Mouse (Mus musculus): ENCODE measurements around the gene Gm42878. TPM values are rescaled to one million over a fixed set of nuclear protein-coding genes. Genes with fewer than 3 reads are reported as not detected.
"Not testable (repeated sequence)": the region's sequence is repeated elsewhere in the genome, so short reads cannot be mapped to it uniquely, and the experiment has no call there.

The Gm42878 gene
- polyA plus RNA-seq, 1 experiment = 0.10 TPM

- 27% methylated on average over 1 of the region's 1 CpGs for WGBS
- no peak for DNase-seq (ENCODE audit: low read depth, low spot score)
Measured at GRCm38 (mm10) chr5:121506846-121507245, 38.4 kb downstream of the Gm42878 start.

- WGBS = 81% methylated on average over 3 of the region's 3 CpGs
- no peak for DNase-seq (ENCODE audit: low read depth, low spot score)
Measured at GRCm38 (mm10) chr5:121503231-121503630, 42.1 kb downstream of the Gm42878 start, which contains the start of gene Adam1b. TSS of gene Adam1b (minus strand) at chr5:121503435.

GRCm38 (mm10) chr5:121501424-121501996 lies 43.8 kb downstream of the Gm42878 start:
- WGBS = 52% methylated on average over 10 of the region's 17 CpGs
- DNase-seq (ENCODE audit: low read depth, low spot score) = not testable (repeated sequence)

GRCm38 (mm10) chr5:121500719-121501118 lies 44.6 kb downstream of the Gm42878 start:
- no peak for DNase-seq (ENCODE audit: low read depth, low spot score)
- WGBS = 34% methylated on average over 7 of the region's 7 CpGs

- no peak for DNase-seq (ENCODE audit: low read depth, low spot score)
- 66% methylated on average over 8 of the region's 8 CpGs for WGBS
Measured at GRCm38 (mm10) chr5:121493305-121493704, 52.0 kb downstream of the Gm42878 start.

GRCm38 (mm10) chr5:121484801-121485200 lies 60.5 kb downstream of the Gm42878 start:
- 34% methylated on average over 5 of the region's 5 CpGs for WGBS
- DNase-seq (ENCODE audit: low read depth, low spot score) = no peak

- WGBS = 32% methylated on average over 3 of the region's 3 CpGs
- DNase-seq (ENCODE audit: low read depth, low spot score) = no peak
Measured at GRCm38 (mm10) chr5:121477680-121478079, 67.6 kb downstream of the Gm42878 start.

- DNase-seq (ENCODE audit: low read depth, low spot score) = no peak
- WGBS = 73% methylated on average over 1 of the region's 1 CpGs
Measured at GRCm38 (mm10) chr5:121476040-121476439, 69.2 kb downstream of the Gm42878 start.

GRCm38 (mm10) chr5:121474610-121475009 lies 70.7 kb downstream of the Gm42878 start:
- DNase-seq (ENCODE audit: low read depth, low spot score) = no peak
- WGBS = 67% methylated on average over 7 of the region's 7 CpGs

GRCm38 (mm10) chr5:121472411-121472810 lies 72.9 kb downstream of the Gm42878 start:
- DNase-seq (ENCODE audit: low read depth, low spot score) = no peak
- WGBS = 91% methylated on average over 2 of the region's 2 CpGs

GRCm38 (mm10) chr5:121469566-121469965 lies 75.7 kb downstream of the Gm42878 start:
- WGBS = 11% methylated on average over 3 of the region's 3 CpGs
- no peak for DNase-seq (ENCODE audit: low read depth, low spot score)

Other genes with a start within 250 kb of the Gm42878 start
- gene Trafd1, start 159.8 kb downstream of the Gm42878 start, polyA plus RNA-seq (2012; rRNA removed) = 99.6 and 125 TPM in 2 replicates
- 6.5 and 10.2 TPM in 2 replicates for gene Naa25, start 147.5 kb downstream of the Gm42878 start, polyA plus RNA-seq (2012; rRNA removed)
- 6.6 and 9.1 TPM in 2 replicates for gene Tmem116, start 93.6 kb downstream of the Gm42878 start, polyA plus RNA-seq (2012; rRNA removed)
- 43.5 and 53.7 TPM in 2 replicates for gene Erp29, start 93.0 kb downstream of the Gm42878 start, polyA plus RNA-seq (2012; rRNA removed)
- gene Adam1b, start 42.0 kb downstream of the Gm42878 start, polyA plus RNA-seq (2012; rRNA removed) = not detected in 2 replicates
- gene Adam1a, start within 50 bp of the Gm42878 start, polyA plus RNA-seq (2012; rRNA removed) = 2.6 and 4.6 TPM in 2 replicates
- gene Mapkapk5, start 423 bp upstream of the Gm42878 start, polyA plus RNA-seq (2012; rRNA removed) = 65.2 and 67.8 TPM in 2 replicates
- 215 and 293 TPM in 2 replicates for gene Aldh2, start 48.3 kb upstream of the Gm42878 start, polyA plus RNA-seq (2012; rRNA removed)
- 6.6 and 8.4 TPM in 2 replicates for gene Acad12, start 73.5 kb upstream of the Gm42878 start, polyA plus RNA-seq (2012; rRNA removed)
- 5.6 and 8.7 TPM in 2 replicates for gene Acad10, start 115.0 kb upstream of the Gm42878 start, polyA plus RNA-seq (2012; rRNA removed)
- gene Brap, start 115.1 kb upstream of the Gm42878 start, polyA plus RNA-seq (2012; rRNA removed) = 18.7 and 22.7 TPM in 2 replicates
- gene Atxn2, start 165.9 kb upstream of the Gm42878 start, polyA plus RNA-seq (2012; rRNA removed) = 34.7 and 60.1 TPM in 2 replicates

Data from large intestine, adult 2 months (tissue).